Mouse (Mus musculus): Measurements from ENCODE around the gene Cspg4. TPM values are rescaled to one million over a fixed set of nuclear protein-coding genes. Genes with fewer than 3 reads are reported as not detected.

Gene Cspg4
- polyA plus RNA-seq, 1 experiment: 58.3 TPM

- Histone ChIP-seq H3K27me3 (ENCODE audit: control insufficient read depth, insufficient read depth, insufficient read length) (peaks cover 10% of the 10 kb centered on the region), H3K36me3 (ENCODE audit: control insufficient read depth, insufficient read depth) (no peaks in the 10 kb centered on the region), H3K4me3 (no peak overlapping the region), H3ac (ENCODE audit: control insufficient read depth, insufficient read length) (no peak overlapping the region), H3K79me2 (ENCODE audit: control insufficient read depth, insufficient read depth) (no peaks in the 10 kb centered on the region), H3K4me2 (ENCODE audit: low read depth) (no peak overlapping the region)
- no peak for TF ChIP-seq REST (IDR thresholded peaks at IDR 0.05; ENCODE audit: insufficient read depth, insufficient read length)
- TF ChIP-seq E2F4 (IDR thresholded peaks at IDR 0.05; ENCODE audit: insufficient read depth): no peak
- no peak for TF ChIP-seq MYOG (IDR thresholded peaks at IDR 0.05; ENCODE audit: control insufficient read depth in 1 of 3, insufficient read depth in 1 of 3, insufficient read length in 2 of 3, low read depth in 2 of 3)
- no peak for TF ChIP-seq SRF (IDR thresholded peaks at IDR 0.05; ENCODE audit: control insufficient read depth, insufficient read length, low read depth)
- no peak for TF ChIP-seq TCF3 (IDR thresholded peaks at IDR 0.05; ENCODE audit: insufficient read length, low read depth)
- TF ChIP-seq MAX (IDR thresholded peaks at IDR 0.05; ENCODE audit: low read depth): no peak
- TF ChIP-seq POLR2A (IDR thresholded peaks at IDR 0.05; ENCODE audit: insufficient read length, low read depth): no peak
- no peak for TF ChIP-seq CEBPB (IDR thresholded peaks at IDR 0.05; ENCODE audit: insufficient read depth, poor library complexity, severe bottlenecking)
- no peak for TF ChIP-seq USF1 (IDR thresholded peaks at IDR 0.05; ENCODE audit: low read depth)
- no peak for TF ChIP-seq TCF12 (IDR thresholded peaks at IDR 0.05; ENCODE audit: insufficient read depth, poor library complexity, severe bottlenecking)
- TF ChIP-seq POLR2AphosphoS2 (IDR thresholded peaks at IDR 0.05; ENCODE audit: insufficient read length, low read depth): no peak
- no peak for TF ChIP-seq MYOD1 (IDR thresholded peaks at IDR 0.05; ENCODE audit: control insufficient read depth in 1 of 3, insufficient read length in 2 of 3, low read depth in 2 of 3)
Observed at GRCm38 (mm10) chr9:56841864-56842263, 23.0 kb upstream of the Cspg4 start.

DNA sequence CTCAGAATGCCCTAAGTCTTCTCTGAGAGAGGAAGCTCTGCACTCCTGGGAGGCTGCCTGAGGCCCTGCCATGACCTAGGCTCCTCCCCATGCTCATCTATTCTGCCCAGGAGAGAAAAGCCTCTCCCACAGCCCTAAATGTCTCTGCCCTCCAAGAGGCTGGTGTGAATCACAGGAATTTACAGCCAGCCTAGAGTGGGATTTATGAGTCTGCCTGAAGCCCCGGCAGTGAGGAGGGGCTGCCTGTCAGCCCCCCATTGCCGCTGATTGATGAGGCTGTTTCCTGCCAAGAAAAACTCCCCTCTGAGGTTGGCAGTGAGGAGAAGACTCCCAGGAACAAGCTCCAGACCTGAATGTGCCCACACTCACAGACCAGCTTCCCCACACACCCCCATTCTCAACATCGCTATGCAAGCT is 22.5 kb upstream of the Cspg4 start:
- H3ac ChIP-seq (ENCODE audit: control insufficient read depth, insufficient read length): no peak overlapping the region
- no peak overlapping the region for H3K4me2 ChIP-seq (ENCODE audit: low read depth)
- no peaks in the 10 kb centered on the region for H3K79me2 ChIP-seq (ENCODE audit: control insufficient read depth, insufficient read depth)
- no peak overlapping the region for H3K4me3 ChIP-seq
- TF ChIP-seq POLR2A (IDR thresholded peaks at IDR 0.05; ENCODE audit: insufficient read length, low read depth): no peak
- no peak for TF ChIP-seq MYOG (IDR thresholded peaks at IDR 0.05; ENCODE audit: control insufficient read depth in 1 of 3, insufficient read depth in 1 of 3, insufficient read length in 2 of 3, low read depth in 2 of 3)
- TF ChIP-seq TCF3 (IDR thresholded peaks at IDR 0.05; ENCODE audit: insufficient read length, low read depth): no peak
- no peak for TF ChIP-seq E2F4 (IDR thresholded peaks at IDR 0.05; ENCODE audit: insufficient read depth)
- no peak for TF ChIP-seq CEBPB (IDR thresholded peaks at IDR 0.05; ENCODE audit: insufficient read depth, poor library complexity, severe bottlenecking)
- TF ChIP-seq REST (IDR thresholded peaks at IDR 0.05; ENCODE audit: insufficient read depth, insufficient read length): no peak
- TF ChIP-seq MAX (IDR thresholded peaks at IDR 0.05; ENCODE audit: low read depth): no peak
- no peak for TF ChIP-seq SRF (IDR thresholded peaks at IDR 0.05; ENCODE audit: control insufficient read depth, insufficient read length, low read depth)
- TF ChIP-seq POLR2AphosphoS2 (IDR thresholded peaks at IDR 0.05; ENCODE audit: insufficient read length, low read depth): no peak
- no peak for TF ChIP-seq TCF12 (IDR thresholded peaks at IDR 0.05; ENCODE audit: insufficient read depth, poor library complexity, severe bottlenecking)
- no peak for TF ChIP-seq MYOD1 (IDR thresholded peaks at IDR 0.05; ENCODE audit: control insufficient read depth in 1 of 3, insufficient read length in 2 of 3, low read depth in 2 of 3)
- TF ChIP-seq USF1 (IDR thresholded peaks at IDR 0.05; ENCODE audit: low read depth): no peak
- no peaks in the 10 kb centered on the region for H3K36me3 ChIP-seq (ENCODE audit: control insufficient read depth, insufficient read depth)
- peaks cover 10% of the 10 kb centered on the region for H3K27me3 ChIP-seq (ENCODE audit: control insufficient read depth, insufficient read depth, insufficient read length)

DNA sequence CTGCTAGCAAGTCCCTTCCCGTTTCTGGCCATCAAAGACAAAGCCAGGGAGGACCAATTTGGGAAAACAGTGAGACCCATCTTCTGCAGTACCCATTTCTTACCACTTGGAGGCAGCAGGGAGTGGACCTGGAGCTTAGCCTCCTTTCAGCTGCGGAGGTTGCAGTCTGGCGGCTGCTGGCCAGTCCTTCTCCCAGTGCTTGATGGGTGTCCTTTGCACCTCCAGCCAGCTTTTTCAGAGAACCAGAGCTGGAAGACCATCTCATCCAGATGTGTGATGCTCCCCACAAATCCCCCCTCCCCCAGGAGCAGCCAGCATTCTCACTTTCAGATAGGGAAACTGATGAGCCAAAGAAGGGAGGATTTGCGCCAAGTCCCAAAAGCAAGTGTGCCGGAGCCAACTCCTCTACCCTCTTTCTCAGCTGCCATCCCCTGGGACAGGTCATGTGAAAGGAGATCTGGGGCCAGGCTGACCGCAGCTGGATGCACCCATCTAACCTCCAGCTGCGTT is 21.1 kb upstream of the Cspg4 start:
- TF ChIP-seq POLR2AphosphoS2 (IDR thresholded peaks at IDR 0.05; ENCODE audit: insufficient read length, low read depth) (no peak), MYOD1 (IDR thresholded peaks at IDR 0.05; ENCODE audit: control insufficient read depth in 1 of 3, insufficient read length in 2 of 3, low read depth in 2 of 3) (peak in 2 of 3 experiments; percentile 63 to 88), USF1 (IDR thresholded peaks at IDR 0.05; ENCODE audit: low read depth) (peak; percentile 37), TCF3 (IDR thresholded peaks at IDR 0.05; ENCODE audit: insufficient read length, low read depth) (no peak), MYOG (IDR thresholded peaks at IDR 0.05; ENCODE audit: control insufficient read depth in 1 of 3, insufficient read depth in 1 of 3, insufficient read length in 2 of 3, low read depth in 2 of 3) (peak in 2 of 3 experiments; percentile 34 to 59)
- H3ac ChIP-seq (ENCODE audit: control insufficient read depth, insufficient read length): no peak overlapping the region
- H3K79me2 ChIP-seq (ENCODE audit: control insufficient read depth, insufficient read depth): no peaks in the 10 kb centered on the region
- H3K27me3 ChIP-seq (ENCODE audit: control insufficient read depth, insufficient read depth, insufficient read length): peaks cover 10% of the 10 kb centered on the region
- H3K36me3 ChIP-seq (ENCODE audit: control insufficient read depth, insufficient read depth): no peaks in the 10 kb centered on the region
- no peak overlapping the region for H3K4me3 ChIP-seq
- H3K4me2 ChIP-seq (ENCODE audit: low read depth): peak overlapping the region; percentile 72

DNA sequence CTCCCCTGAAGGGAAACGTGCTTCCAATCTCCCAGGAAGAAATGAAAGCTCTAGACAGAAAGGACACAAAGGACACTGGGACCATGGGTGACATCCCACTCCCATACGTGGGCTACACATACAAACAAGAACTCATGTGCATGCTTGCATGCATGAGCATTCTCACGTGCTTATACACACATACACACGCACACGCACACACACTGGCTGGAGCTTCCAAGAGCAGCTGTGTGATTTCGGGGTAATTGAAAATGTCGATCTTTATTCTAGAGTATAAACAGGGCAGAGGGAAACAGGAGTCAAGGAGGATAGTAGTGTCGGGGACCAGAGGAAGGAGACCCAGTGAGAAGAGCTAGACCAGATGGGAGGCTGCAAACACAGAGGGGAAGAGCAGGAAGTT is 20.2 kb upstream of the Cspg4 start:
- Histone ChIP-seq H3ac (ENCODE audit: control insufficient read depth, insufficient read length) (no peak overlapping the region), H3K27me3 (ENCODE audit: control insufficient read depth, insufficient read depth, insufficient read length) (peaks cover 4% of the 10 kb centered on the region), H3K36me3 (ENCODE audit: control insufficient read depth, insufficient read depth) (no peaks in the 10 kb centered on the region), H3K4me3 (no peak overlapping the region), H3K79me2 (ENCODE audit: control insufficient read depth, insufficient read depth) (no peaks in the 10 kb centered on the region), H3K4me2 (ENCODE audit: low read depth) (no peak overlapping the region)
- TF ChIP-seq TCF3 (IDR thresholded peaks at IDR 0.05; ENCODE audit: insufficient read length, low read depth): no peak
- no peak for TF ChIP-seq TCF12 (IDR thresholded peaks at IDR 0.05; ENCODE audit: insufficient read depth, poor library complexity, severe bottlenecking)
- TF ChIP-seq MYOG (IDR thresholded peaks at IDR 0.05; ENCODE audit: control insufficient read depth in 1 of 3, insufficient read depth in 1 of 3, insufficient read length in 2 of 3, low read depth in 2 of 3): no peak
- no peak for TF ChIP-seq CEBPB (IDR thresholded peaks at IDR 0.05; ENCODE audit: insufficient read depth, poor library complexity, severe bottlenecking)
- TF ChIP-seq MYOD1 (IDR thresholded peaks at IDR 0.05; ENCODE audit: control insufficient read depth in 1 of 3, insufficient read length in 2 of 3, low read depth in 2 of 3): no peak
- TF ChIP-seq USF1 (IDR thresholded peaks at IDR 0.05; ENCODE audit: low read depth): no peak
- TF ChIP-seq MAX (IDR thresholded peaks at IDR 0.05; ENCODE audit: low read depth): no peak
- TF ChIP-seq E2F4 (IDR thresholded peaks at IDR 0.05; ENCODE audit: insufficient read depth): no peak
- no peak for TF ChIP-seq SRF (IDR thresholded peaks at IDR 0.05; ENCODE audit: control insufficient read depth, insufficient read length, low read depth)
- TF ChIP-seq POLR2A (IDR thresholded peaks at IDR 0.05; ENCODE audit: insufficient read length, low read depth): no peak
- TF ChIP-seq POLR2AphosphoS2 (IDR thresholded peaks at IDR 0.05; ENCODE audit: insufficient read length, low read depth): no peak
- no peak for TF ChIP-seq REST (IDR thresholded peaks at IDR 0.05; ENCODE audit: insufficient read depth, insufficient read length)
